Mouse (Mus musculus) bone marrow, adult 2 months (tissue): ENCODE measurements around the gene Cacnb3.

ENCODE experiments used
- CTCF ChIP-seq: fragments of 200-500 bp; IDR thresholded peaks from 2 replicates; pipeline ENCODE4 v1.5.1; 2011; ENCODE audit warnings: low read length, control low read depth; ENCODE audit not compliant: control insufficient read depth, insufficient read depth
- POLR2A ChIP-seq: fragments of 200-500 bp; IDR thresholded peaks from 2 replicates; pipeline ENCODE4 v1.6.1; 2011; ENCODE audit warnings: low read depth, mild to moderate bottlenecking, control low read depth, low read length, borderline replicate concordance; ENCODE audit not compliant: control insufficient read depth

GRCm38 (mm10) chr15:98651431-98651830 is 20.8 kb downstream of the Cacnb3 start:
- TF ChIP-seq CTCF (no peak), POLR2A (no peak)
